Mouse (Mus musculus): ENCODE measurements at regions not wholly inside any gene's neighbourhood (a gene's known extent, or its start where the extent isn't known, plus 50 kb on each side); places are given as distances from the start of the nearest gene placed in this dataset.
"Not testable (repeated sequence)": the region's sequence is repeated elsewhere in the genome, so short reads cannot be mapped to it uniquely, and the experiment has no call there.

DNA sequence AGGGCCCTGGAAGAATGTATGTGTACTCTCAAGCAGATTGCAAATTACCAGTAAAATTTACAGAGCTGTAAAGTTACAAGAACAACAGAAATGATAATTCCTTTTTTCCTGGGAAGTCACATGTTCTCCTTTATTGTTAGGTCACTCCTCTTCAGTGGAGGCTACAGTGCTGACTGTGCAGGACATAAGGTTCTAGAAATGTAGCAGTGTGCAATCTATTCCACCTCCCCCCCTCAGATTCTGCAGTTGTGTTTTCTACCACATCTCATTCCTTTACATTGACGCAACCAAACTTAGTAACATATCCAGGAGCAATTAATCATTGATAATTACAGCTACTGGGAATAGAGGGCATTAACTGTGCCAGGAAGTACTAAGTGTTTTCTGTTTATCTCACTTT is 385.3 kb upstream of the Tnc start:
- DNase-seq (ENCODE audit: low spot score), result no peak

DNA sequence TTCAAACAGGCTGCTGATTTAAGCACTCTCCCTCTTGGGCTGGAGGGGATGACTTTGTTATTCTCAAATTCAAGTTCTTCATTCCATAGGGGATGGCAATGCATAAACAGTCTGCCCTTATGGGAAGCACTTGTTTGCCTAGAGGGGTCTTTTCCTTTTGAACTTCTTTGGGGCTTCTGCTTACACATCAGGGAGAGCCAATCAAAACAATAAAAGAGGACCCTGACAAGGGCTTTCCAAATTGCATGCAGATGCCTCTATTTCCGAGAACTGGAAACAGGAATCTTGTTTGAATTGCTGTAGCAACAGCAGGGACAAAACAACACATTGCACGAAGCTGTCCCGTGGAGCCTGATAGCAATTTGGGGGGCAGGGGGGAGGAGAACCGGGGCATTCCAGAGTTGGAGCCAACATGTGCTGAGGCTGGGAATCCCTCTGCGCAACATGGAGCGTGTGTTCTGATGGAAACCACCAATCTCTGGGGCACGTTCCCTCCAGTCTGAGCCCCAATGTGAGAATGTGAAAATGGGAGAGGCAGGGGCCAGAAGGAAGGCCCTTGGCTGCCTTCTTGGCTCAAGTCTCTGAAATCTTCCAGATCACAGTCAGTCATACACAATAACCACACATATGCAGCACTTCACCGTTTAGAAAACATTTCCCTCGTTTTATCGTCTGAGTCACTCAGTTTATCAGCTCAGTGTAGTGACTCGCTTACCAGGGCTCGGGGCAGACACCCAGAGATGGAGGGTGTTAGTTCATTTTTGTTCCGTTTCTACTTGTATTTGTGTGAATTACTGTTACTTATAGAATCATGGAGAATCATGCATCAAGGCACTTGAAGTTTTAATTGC is 391.2 kb upstream of the Tnc start:
- DNase-seq (ENCODE audit: low spot score), result no peak

GRCm38 (mm10) chr4:64451442-64451841 is 404.6 kb upstream of the Tnc start:
- no peak for DNase-seq (ENCODE audit: low spot score)

- no peak for DNase-seq (ENCODE audit: low spot score)
Observed at GRCm38 (mm10) chr4:64451946-64452345, 405.1 kb upstream of the Tnc start.

DNA sequence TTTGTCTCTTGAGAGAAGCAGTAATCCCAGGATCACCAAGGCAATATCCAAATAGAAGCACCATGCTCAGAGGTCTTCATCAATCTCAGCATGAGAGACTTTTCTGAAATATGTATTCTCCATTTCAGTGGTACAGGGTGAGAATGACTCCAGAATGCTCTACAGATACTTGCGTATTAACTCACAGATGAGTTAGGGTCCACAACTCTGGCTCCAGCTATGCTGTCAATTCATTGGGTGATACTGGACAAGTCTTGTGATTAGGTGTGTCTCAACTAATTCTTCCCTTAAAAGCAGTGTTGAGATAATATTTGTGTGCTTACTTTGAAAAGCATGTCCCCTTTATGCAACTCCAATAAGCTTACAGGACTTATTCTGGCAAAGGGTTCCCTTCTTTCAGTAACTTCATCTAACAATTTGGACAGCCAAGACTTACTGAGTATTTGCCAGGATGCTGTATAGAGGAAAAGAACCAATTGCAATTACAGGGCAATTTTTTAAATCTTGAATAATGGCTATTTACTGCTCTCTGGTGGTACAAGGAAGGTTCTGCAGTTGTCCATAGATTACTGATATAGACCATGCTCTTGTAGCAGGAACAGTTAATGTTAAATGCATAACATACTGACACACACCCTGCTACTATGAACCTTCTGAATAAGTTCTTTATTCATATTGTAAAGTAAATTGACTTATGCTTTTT is 445.6 kb upstream of the Tnc start:
- DNase-seq (ENCODE audit: low spot score), result no peak

GRCm38 (mm10) chr4:64497759-64498158 is 450.9 kb upstream of the Tnc start:
- not testable (repeated sequence) for DNase-seq (ENCODE audit: low spot score)

- DNase-seq (ENCODE audit: low spot score), result no peak
Observed at GRCm38 (mm10) chr4:64500635-64501395, 454.0 kb upstream of the Tnc start.

- no peak for DNase-seq (ENCODE audit: low spot score)
Observed at GRCm38 (mm10) chr4:64521883-64522282, 475.1 kb upstream of the Tnc start.

- no peak for DNase-seq (ENCODE audit: low spot score)
Observed at GRCm38 (mm10) chr4:64527724-64528332, 481.0 kb upstream of the Tnc start.

DNA sequence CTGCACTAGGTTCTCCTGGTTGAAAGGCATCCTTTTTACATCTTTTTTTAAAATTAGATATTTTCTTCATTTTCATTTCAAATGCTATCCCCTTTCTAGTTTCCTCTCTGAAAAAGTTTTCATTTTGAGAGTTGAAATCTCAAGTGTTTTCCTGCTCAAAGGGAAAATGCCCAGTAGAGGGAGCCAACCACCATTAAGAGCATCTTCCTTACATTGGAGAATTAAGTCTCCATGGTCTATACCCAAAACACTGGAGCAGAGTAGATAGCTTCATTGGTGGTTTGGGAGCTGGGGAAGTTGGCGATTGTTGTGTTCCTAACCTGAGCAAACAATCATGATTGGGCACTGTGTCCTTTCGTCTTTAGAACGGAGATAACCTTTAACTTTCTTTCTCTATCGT is 483.8 kb upstream of the Tnc start:
- no peak for DNase-seq (ENCODE audit: low spot score)

GRCm38 (mm10) chr4:64533019-64533418 is 486.2 kb upstream of the Tnc start:
- no peak for DNase-seq (ENCODE audit: low spot score)

DNA sequence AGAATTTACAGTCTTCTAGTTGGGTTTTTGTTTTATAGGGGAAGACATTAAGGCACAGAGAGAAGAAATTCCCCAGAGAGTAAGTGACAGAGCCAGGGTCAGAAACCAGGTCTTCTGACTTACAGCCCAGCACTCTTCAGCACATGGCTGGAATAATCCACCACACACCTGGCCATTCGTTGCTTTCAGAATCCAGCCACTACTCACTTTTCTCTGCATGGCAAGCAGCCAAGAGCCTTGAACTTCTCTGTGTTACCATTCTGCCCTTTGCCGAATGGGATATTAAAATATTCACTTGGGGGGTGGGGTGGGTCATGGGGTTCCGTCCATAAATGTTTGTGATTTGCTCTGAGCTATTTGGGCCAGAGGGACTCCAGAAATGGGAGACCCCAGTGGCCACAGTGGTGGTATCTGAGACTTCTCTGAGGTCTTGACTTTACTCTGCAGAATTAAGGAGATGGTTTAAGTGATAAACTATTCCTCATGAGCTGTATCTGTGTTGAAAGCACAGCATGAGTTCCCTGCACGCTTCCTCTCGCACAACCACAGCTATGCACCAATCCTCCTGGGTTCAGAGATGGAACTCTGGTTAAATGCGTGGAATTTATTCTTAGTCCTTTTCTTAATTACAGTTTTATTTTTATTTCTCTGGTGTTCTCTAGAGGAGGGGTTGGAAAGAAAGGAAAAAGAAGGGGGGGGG is 488.9 kb upstream of the Tnc start:
- no peak for DNase-seq (ENCODE audit: low spot score)

GRCm38 (mm10) chr4:64538009-64538408 is 491.2 kb upstream of the Tnc start:
- DNase-seq (ENCODE audit: low spot score), result no peak

GRCm38 (mm10) chr4:64544576-64545185 is 497.9 kb upstream of the Tnc start:
- DNase-seq (ENCODE audit: low spot score), result no peak

GRCm38 (mm10) chr4:64546386-64546785 is 499.6 kb upstream of the Tnc start:
- no peak for DNase-seq (ENCODE audit: low spot score)

DNA sequence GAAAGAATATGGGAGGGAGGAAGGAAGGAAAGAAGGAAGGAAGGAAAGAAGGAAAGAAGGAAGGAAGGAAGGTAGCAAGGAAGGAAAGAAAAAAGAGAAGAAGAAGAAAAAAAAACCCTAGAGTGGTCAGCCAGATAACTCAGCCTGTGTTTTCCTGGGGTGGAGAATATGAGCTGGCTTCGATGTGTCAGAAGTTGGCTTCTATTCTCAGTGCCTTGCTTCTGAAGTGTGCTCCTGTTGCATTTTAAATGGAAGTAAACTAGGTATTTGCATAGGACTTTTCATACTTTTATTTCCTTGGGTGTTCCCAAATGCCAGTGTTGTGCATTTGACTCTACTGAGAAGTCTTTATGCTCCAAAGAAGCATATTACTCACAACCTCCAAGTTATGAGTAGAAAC is 515.7 kb upstream of the Tnc start:
- no peak for DNase-seq (ENCODE audit: low spot score)

DNA sequence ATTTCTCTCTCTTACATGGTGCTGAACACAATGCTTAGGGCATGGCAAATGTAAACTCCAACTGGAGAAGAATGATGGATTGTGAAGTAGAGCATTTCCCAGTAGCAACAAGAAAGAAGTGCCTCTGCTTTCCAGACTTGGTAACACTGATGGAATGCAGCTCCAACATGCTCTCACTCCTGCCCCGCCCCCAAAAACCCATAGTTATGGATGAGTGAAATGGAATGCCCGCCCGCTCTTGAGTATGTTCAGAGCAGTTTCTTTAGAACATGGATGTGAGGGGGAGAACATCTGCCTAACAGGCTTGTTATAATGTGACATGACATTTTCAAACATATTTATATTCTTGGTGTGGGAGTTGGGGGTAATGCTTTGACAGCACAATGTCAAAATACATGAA is 517.2 kb upstream of the Tnc start:
- DNase-seq (ENCODE audit: low spot score), result no peak

GRCm38 (mm10) chr4:64570666-64571065 is 523.9 kb upstream of the Tnc start:
- no peak for DNase-seq (ENCODE audit: low spot score)

- no peak for DNase-seq (ENCODE audit: low spot score)
Observed at GRCm38 (mm10) chr4:64575901-64576300, 529.1 kb upstream of the Tnc start.

GRCm38 (mm10) chr4:64595014-64595599 is 528.9 kb upstream of the Pappa start:
- DNase-seq (ENCODE audit: low spot score), result peak; percentile 48

GRCm38 (mm10) chr4:64598465-64598864 is 525.5 kb upstream of the Pappa start:
- no peak for DNase-seq (ENCODE audit: low spot score)

Measured in ovary, adult 18-20 months (tissue).